Mouse (Mus musculus): ENCODE results near the gene H2afy. TPM values are rescaled to one million over a fixed set of nuclear protein-coding genes. Genes with fewer than 3 reads are reported as not detected.

H2afy gene
- total RNA-seq, 2 experiments from 2014 or later, result 754 to 1,537 TPM

- ATAC-seq (replicated peaks; ENCODE audit: poor library complexity), result no peak
These were observed 22.5 kb downstream of the H2afy start for GRCm38 (mm10) chr13:56113431-56114248.

- no peak for ATAC-seq (replicated peaks; ENCODE audit: poor library complexity)
These were observed 23.2 kb downstream of the H2afy start for GRCm38 (mm10) chr13:56112980-56113379.

DNA sequence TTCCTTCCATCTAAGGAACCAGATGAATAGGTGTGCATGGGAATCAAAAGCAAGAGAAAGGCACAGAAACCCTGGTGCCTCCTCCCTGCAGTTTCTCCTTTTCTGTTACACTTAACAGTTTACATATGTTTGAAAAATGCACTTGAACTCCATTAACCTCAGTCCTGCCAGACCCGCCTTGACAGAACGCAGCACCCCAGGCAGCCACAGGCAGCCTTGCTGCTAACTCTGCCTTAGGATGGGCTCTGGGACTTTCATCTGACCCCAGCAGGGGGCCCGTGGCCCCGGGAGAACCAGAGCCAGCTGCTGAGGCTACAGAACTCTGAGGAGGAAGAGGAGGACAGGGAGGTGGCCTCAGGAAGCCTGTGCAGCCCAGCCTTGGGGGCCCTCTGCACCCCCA lies 23.7 kb downstream of the H2afy start:
- no peak; the same call in 1 of the 2 replicates for ATAC-seq (replicated peaks; ENCODE audit: poor library complexity)

DNA sequence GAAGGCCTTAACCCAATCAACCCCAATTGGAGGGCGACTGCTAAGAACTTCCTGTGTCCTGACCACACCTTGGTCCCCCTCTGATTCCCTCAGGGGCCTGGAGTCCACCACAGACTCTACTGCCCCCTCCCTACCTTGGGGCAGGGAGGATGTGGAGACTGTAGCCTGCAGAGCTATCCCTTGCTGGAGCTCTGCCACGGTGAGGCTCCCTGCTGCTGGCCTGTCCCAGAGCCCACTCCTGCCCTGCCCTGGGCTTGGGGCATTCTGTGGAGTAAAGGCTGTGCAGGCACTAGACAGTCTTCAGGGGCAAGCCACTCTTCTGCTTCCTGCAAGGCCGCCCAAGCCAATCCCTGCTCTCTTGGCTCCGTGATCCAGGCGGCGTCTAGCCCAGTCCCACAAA lies 24.6 kb downstream of the H2afy start:
- ATAC-seq (replicated peaks; ENCODE audit: poor library complexity), result no peak

- ATAC-seq (replicated peaks; ENCODE audit: poor library complexity), result no peak
These were observed 25.2 kb downstream of the H2afy start for GRCm38 (mm10) chr13:56110694-56111531.

- ATAC-seq (replicated peaks; ENCODE audit: poor library complexity), result no peak
These were observed 26.5 kb downstream of the H2afy start for GRCm38 (mm10) chr13:56109703-56110102.

GRCm38 (mm10) chr13:56108849-56109519 lies 27.2 kb downstream of the H2afy start:
- no peak for ATAC-seq (replicated peaks; ENCODE audit: poor library complexity)

- no peak for ATAC-seq (replicated peaks; ENCODE audit: poor library complexity)
These were observed 31.2 kb downstream of the H2afy start for GRCm38 (mm10) chr13:56104971-56105391.

DNA sequence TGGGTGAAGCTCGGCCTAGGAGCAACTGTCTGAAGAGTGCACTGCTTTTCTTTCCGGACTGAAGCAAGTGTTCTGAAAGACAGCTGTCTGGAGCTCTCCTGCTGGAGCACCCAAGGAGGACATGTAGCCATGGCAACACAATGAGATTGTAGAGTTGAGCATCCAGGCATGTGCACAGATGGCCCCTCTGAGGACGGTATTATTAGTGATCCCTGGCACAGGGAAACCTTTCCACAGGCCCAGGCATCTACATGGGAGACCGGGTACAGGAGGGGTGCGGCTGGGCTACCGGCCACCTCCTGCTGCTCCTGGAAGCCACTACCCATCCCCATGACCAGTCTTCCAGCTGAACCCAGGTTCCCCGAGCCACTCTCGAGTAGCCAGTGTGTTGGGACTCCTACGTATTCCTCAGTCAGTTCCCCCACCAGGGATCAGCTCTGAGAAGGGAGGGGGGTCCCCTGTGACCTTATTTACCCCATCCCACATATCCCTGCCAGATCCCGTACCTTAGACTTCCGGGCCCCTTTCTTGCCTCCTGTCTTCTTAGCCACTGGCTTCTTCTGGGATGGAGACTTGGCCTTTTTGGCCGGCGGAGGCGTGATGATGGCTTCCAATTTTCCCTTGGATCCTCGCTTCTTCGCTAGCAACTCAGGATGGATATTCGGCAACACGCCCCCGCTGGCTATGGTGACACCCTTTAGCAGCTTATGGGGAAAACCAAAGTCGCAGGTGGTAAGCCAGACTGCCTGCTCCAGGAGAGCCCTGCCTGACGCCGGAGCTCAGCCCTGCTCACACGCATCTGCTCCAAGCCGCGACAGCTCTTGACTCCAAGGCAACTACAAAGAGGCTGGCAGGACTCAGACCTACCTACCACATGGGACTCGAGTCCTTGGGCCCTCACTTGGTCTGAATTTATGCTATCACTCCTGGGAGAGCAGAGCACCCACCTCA lies 32.1 kb downstream of the H2afy start:
- no peak for ATAC-seq (replicated peaks; ENCODE audit: poor library complexity)

GRCm38 (mm10) chr13:56102160-56102559 lies 34.0 kb downstream of the H2afy start:
- no peak for ATAC-seq (replicated peaks; ENCODE audit: poor library complexity)

- ATAC-seq (replicated peaks; ENCODE audit: poor library complexity), result no peak
These were observed 40.5 kb downstream of the H2afy start for GRCm38 (mm10) chr13:56095601-56096195.

DNA sequence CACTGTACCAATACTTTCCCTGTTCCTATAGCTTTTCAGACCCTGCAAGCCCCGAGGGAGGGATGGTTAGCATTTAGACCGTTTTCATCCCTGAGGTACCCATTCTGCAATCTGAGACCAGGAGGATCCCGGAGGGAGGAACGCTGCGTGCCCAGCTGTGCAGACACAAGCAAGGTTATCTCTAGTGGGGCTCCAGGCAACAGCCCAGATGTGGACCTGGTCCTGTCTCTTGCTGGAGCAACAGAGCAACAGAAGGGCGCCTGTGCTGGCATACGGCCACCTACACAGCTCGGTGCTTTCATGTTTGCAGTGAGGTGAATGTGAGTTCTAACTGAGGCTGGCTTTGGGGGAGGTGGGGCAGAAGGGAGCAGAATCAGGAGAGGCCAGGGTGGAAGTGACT lies 41.6 kb downstream of the H2afy start:
- no peak for ATAC-seq (replicated peaks; ENCODE audit: poor library complexity)

GRCm38 (mm10) chr13:56093680-56094079 lies 42.5 kb downstream of the H2afy start:
- ATAC-seq (replicated peaks; ENCODE audit: poor library complexity), result no peak

GRCm38 (mm10) chr13:56092606-56093005 lies 43.6 kb downstream of the H2afy start:
- ATAC-seq (replicated peaks; ENCODE audit: poor library complexity), result no peak

GRCm38 (mm10) chr13:56090597-56090996 lies 45.6 kb downstream of the H2afy start:
- 0 out of 2 replicates have a peak, but pooled peaks have one; percentile 26 for ATAC-seq (replicated peaks; ENCODE audit: poor library complexity)

DNA sequence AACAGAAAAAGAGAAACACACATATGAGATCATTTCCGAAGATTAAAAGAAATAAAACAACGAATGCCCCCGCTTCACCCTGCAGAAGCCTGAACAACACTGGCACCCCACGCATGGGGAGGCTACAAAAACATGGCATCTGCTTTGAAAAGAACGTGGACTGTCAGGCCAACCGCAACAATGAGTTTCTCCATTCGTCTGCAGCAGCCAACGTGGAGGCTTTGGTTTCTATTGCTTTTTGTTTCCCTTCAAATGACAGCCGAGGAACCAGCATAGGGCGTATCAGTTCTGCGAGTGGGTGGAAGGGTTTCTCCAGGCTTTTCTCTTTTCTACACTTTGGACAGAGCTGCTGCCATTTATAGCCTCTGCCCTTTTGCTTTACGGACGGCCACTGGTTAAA lies 47.6 kb downstream of the H2afy start:
- ATAC-seq (replicated peaks; ENCODE audit: poor library complexity), result no peak

GRCm38 (mm10) chr13:56087936-56088335 lies 48.2 kb downstream of the H2afy start:
- no peak for ATAC-seq (replicated peaks; ENCODE audit: poor library complexity)

GRCm38 (mm10) chr13:56084146-56084905 lies 51.8 kb downstream of the H2afy start:
- 0 out of 2 replicates have a peak, but pooled peaks have one; percentile 15 for ATAC-seq (replicated peaks; ENCODE audit: poor library complexity)

DNA sequence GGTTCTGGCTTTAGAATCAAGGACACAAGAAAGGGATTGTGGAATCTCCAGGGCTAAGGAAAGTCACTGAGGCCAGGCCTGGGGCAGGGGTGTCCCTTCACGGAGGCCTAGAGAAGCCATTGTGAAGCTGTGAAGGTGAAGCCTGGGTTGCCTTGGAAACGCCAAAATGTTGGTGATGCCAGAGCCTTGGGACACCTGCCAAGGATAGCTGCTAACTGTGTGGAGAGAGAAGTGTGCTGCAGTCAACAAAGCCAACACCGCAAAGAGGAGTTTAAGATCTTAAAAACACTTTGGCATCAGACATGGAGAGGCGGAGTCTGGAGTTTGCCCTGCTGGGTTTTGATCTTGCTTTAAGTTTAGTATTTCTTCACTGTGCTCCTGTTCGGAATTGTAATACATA lies 54.5 kb downstream of the H2afy start:
- no peak for ATAC-seq (replicated peaks; ENCODE audit: poor library complexity)

Measured in megakaryocyte progenitor cell, adult 5-6 weeks (primary cell).